ENCODE assay signal across 8 mouse cellular contexts in genomic region chr2:79512374-79512773, GRCm38 (mm10). TPM values are rescaled to one million over a fixed set of nuclear protein-coding genes. Genes with fewer than 3 reads are reported as not detected.
A peak's percentile ranks its signal among the peaks of the same experiment; 100 is the strongest.
DNase-seq lines count a peak whose midpoint lies in the region; ATAC-seq lines count a peak whose summit lies in the region.

No protein-coding gene starts in this region.

- peak overlapping the region; percentile 60 for H3K4me2 ChIP-seq in heart, embryonic 13.5 days
- peak overlapping the region; percentile 25; the same call in 1 of the 2 replicates for H3K4me2 ChIP-seq in neural tube, embryonic 11.5 days (ENCODE audit: low read depth)
- H3K4me2 ChIP-seq in midbrain, embryonic 13.5 days (replicated peaks): 0 out of 2 replicates have a peak overlapping the region, but pooled peaks have one; percentile 20

- peaks cover 32% of the 10 kb centered on the region for H3K4me1 ChIP-seq in heart, embryonic 13.5 days
- H3K4me1 ChIP-seq in neural tube, embryonic 11.5 days (ENCODE audit: control insufficient read depth, insufficient read depth, low read length): no peaks in the 10 kb centered on the region
- H3K4me1 ChIP-seq in midbrain, embryonic 13.5 days (replicated peaks): no peaks in the 10 kb centered on the region

- intact Hi-C loops in left cerebral cortex, postnatal 14 days (cut with DNase I): loop anchor here (1.0 to 10.0 kb wide), 3 partner anchors 125 to 762 kb away; partner anchors contain the start of gene Itprid2

- ATAC-seq in heart, embryonic 13.5 days (ENCODE audit: extremely low read depth, insufficient number of reproducible peaks, low FRiP score, low TSS enrichment): no peak
- no peak for ATAC-seq in neural tube, embryonic 11.5 days (ENCODE audit: insufficient read depth, low FRiP score, low TSS enrichment)
- ATAC-seq in midbrain, embryonic 13.5 days: no peak

- no peak for DNase-seq in heart, postnatal 4 days
- no peak for DNase-seq in neural tube, embryonic 11.5 days (ENCODE audit: low spot score)
- no peak for DNase-seq in neural tube, embryonic 10.5 days (ENCODE audit: extremely low spot score, low spot score)
- no peak for DNase-seq in c-Kit-positive CD71-positive TER-119-positive erythroid progenitor cells, embryonic 14.5 days (ENCODE audit: low spot score)
- no peak for DNase-seq in spleen, postnatal 10 days (ENCODE audit: low spot score in 2 of 2)
- no peak for DNase-seq in left cerebral cortex, postnatal 14 days (ENCODE audit: low spot score in 2 of 2)

- WGBS in heart, embryonic 13.5 days: 73% methylated on average over 2 of the region's 2 CpGs
- WGBS in neural tube, embryonic 11.5 days: 72% methylated on average over 2 of the region's 2 CpGs
- 65% methylated on average over 2 of the region's 2 CpGs for WGBS in midbrain, embryonic 13.5 days

- no peak overlapping the region for H3K9ac ChIP-seq in heart, embryonic 13.5 days
- no peak overlapping the region for H3K9ac ChIP-seq in neural tube, embryonic 11.5 days (ENCODE audit: low read length)
- H3K9ac ChIP-seq in midbrain, embryonic 13.5 days (replicated peaks): no peak overlapping the region

- H3K9me3 ChIP-seq in heart, embryonic 13.5 days: no peaks in the 10 kb centered on the region
- no peaks in the 10 kb centered on the region for H3K9me3 ChIP-seq in neural tube, embryonic 11.5 days (ENCODE audit: control insufficient read depth, low read length)
- H3K9me3 ChIP-seq in midbrain, embryonic 13.5 days: no peaks in the 10 kb centered on the region

- H3K4me3 ChIP-seq in heart, embryonic 13.5 days: peak overlapping the region; percentile 23; the same call in 1 of the 2 replicates
- H3K4me3 ChIP-seq in neural tube, embryonic 11.5 days (ENCODE audit: low read depth, low read length): no peak overlapping the region
- H3K4me3 ChIP-seq in midbrain, embryonic 13.5 days (replicated peaks): no peak overlapping the region

- no peaks in the 10 kb centered on the region for H3K36me3 ChIP-seq in heart, embryonic 13.5 days
- no peaks in the 10 kb centered on the region for H3K36me3 ChIP-seq in neural tube, embryonic 11.5 days (ENCODE audit: control insufficient read depth, insufficient read depth, low read length)
- no peaks in the 10 kb centered on the region for H3K36me3 ChIP-seq in midbrain, embryonic 13.5 days

- no peak overlapping the region for H3K27ac ChIP-seq in heart, embryonic 13.5 days (replicated peaks)
- no peak overlapping the region for H3K27ac ChIP-seq in neural tube, embryonic 11.5 days (ENCODE audit: low read depth, low read length)
- no peak overlapping the region for H3K27ac ChIP-seq in midbrain, embryonic 13.5 days

- no peaks in the 10 kb centered on the region for H3K27me3 ChIP-seq in heart, embryonic 13.5 days (replicated peaks)
- H3K27me3 ChIP-seq in neural tube, embryonic 11.5 days (ENCODE audit: control insufficient read depth, insufficient read depth, low read length): no peaks in the 10 kb centered on the region
- H3K27me3 ChIP-seq in midbrain, embryonic 13.5 days: no peaks in the 10 kb centered on the region

RNA-seq across cellular contexts. Expression of gene Cerkl, which starts 55.8 kb away (rescaled TPM):
- 0.28 and 0.44 TPM in 2 replicates for polyA plus RNA-seq in heart, embryonic 13.5 days (2015; fragmentation: Nextera tagmentation; extraction: Ambion mirVana)
- total RNA-seq in heart, postnatal 4 days (2021): 1 to 10 TPM; 1.4 to 1.8 TPM
- 2.5 and 6.2 TPM in 2 replicates for polyA plus RNA-seq in neural tube, embryonic 11.5 days (2014; fragmentation: Nextera tagmentation; extraction: Ambion mirVana)
- polyA plus RNA-seq in midbrain, embryonic 13.5 days (2015; fragmentation: Nextera tagmentation; extraction: Ambion mirVana): 1.6 and 2.6 TPM in 2 replicates
- total RNA-seq in left cerebral cortex, postnatal 14 days (2021): 1 to 10 TPM; 2.0 to 3.7 TPM

RNA-seq across cellular contexts. Expression of gene Neurod1, which starts 55.8 kb away (rescaled TPM):
- not detected in 2 replicates for polyA plus RNA-seq in heart, embryonic 13.5 days (2015; fragmentation: Nextera tagmentation; extraction: Ambion mirVana)
- not detected for total RNA-seq in heart, postnatal 4 days (2021)
- polyA plus RNA-seq in neural tube, embryonic 11.5 days (2014; fragmentation: Nextera tagmentation; extraction: Ambion mirVana): 31.8 and 44.8 TPM in 2 replicates
- polyA plus RNA-seq in midbrain, embryonic 13.5 days (2015; fragmentation: Nextera tagmentation; extraction: Ambion mirVana): 38.5 and 38.8 TPM in 2 replicates
- total RNA-seq in left cerebral cortex, postnatal 14 days (2021): 10 to 100 TPM; 22.4 to 23.4 TPM

Comparison
In these comparisons a context has a peak if more than half of its experiments do, and no peak if none do; other contexts are left out.
1. RNA of gene Neurod1, which starts 55.8 kb away (polyA plus RNA-seq): 31.8 to 44.8 TPM in neural tube, embryonic 11.5 days and 38.5 to 38.8 TPM in midbrain, embryonic 13.5 days; not detected in heart, embryonic 13.5 days; every median in the first group is over 10 times any median in the second.
2. Peak in every context shown above with its lines, with median percentiles within 50 percentile points of each other: H3K4me2 ChIP-seq.